Mouse (Mus musculus) adipocyte (in vitro differentiated cells): ENCODE data around the gene Sema3b.
A peak's percentile ranks its signal among the peaks of the same experiment; 100 is the strongest.

Experiments
- DNase-seq: peaks from one replicate; pipeline ENCODE4 v3.0.0-alpha.2; 2016; ENCODE audit warnings: low spot score

The Sema3b gene

GRCm38 (mm10) chr9:107612945-107613569 lies 4.0 kb upstream of the Sema3b start:
- DNase-seq: no peak

GRCm38 (mm10) chr9:107612191-107612944 lies 3.3 kb upstream of the Sema3b start:
- DNase-seq: peak; percentile 94

GRCm38 (mm10) chr9:107611456-107612190 lies 2.6 kb upstream of the Sema3b start:
- no peak for DNase-seq

- no peak for DNase-seq
Observed at GRCm38 (mm10) chr9:107609433-107609830, 403 bp upstream of the Sema3b start.

- no peak for DNase-seq
Observed at GRCm38 (mm10) chr9:107607653-107608245, 1.3 kb downstream of the Sema3b start.

- no peak for DNase-seq
Observed at GRCm38 (mm10) chr9:107607036-107607435, 2.0 kb downstream of the Sema3b start.

GRCm38 (mm10) chr9:107606591-107606990 lies 2.4 kb downstream of the Sema3b start:
- DNase-seq: no peak

GRCm38 (mm10) chr9:107605041-107605661 lies 3.9 kb downstream of the Sema3b start:
- no peak for DNase-seq

- no peak for DNase-seq
Observed at GRCm38 (mm10) chr9:107603251-107603650, 5.8 kb downstream of the Sema3b start.

GRCm38 (mm10) chr9:107602068-107602648 lies 6.9 kb downstream of the Sema3b start:
- DNase-seq: peak; percentile 87

- DNase-seq: no peak
Observed at GRCm38 (mm10) chr9:107601275-107601674, 7.8 kb downstream of the Sema3b start.

GRCm38 (mm10) chr9:107600745-107601144 lies 8.3 kb downstream of the Sema3b start:
- DNase-seq: no peak

- no peak for DNase-seq
Observed at GRCm38 (mm10) chr9:107599842-107600241, 9.2 kb downstream of the Sema3b start.

- DNase-seq: no peak
Observed at GRCm38 (mm10) chr9:107599433-107599832, 9.6 kb downstream of the Sema3b start.

- no peak for DNase-seq
Observed at GRCm38 (mm10) chr9:107598385-107598784, 10.6 kb downstream of the Sema3b start.

GRCm38 (mm10) chr9:107596619-107597569 lies 12.1 kb downstream of the Sema3b start:
- no peak for DNase-seq

GRCm38 (mm10) chr9:107594281-107595062 lies 14.6 kb downstream of the Sema3b start:
- DNase-seq: no peak

GRCm38 (mm10) chr9:107593101-107593976 lies 15.7 kb downstream of the Sema3b start:
- peak; percentile 58 for DNase-seq

GRCm38 (mm10) chr9:107590773-107591060 lies 18.3 kb downstream of the Sema3b start:
- DNase-seq: no peak
